Mouse (Mus musculus) right cerebral cortex, adult 18-20 months (tissue): ENCODE data around the gene Htra1.

Experiments used
- DNase-seq: peaks from one replicate; pipeline ENCODE4 v3.0.0; 2022; ENCODE audit warnings: mixed read lengths

Htra1 gene

GRCm38 (mm10) chr7:130968537-130968936 is 32.6 kb downstream of the Htra1 start:
- no peak for DNase-seq

- no peak for DNase-seq
Observed at GRCm38 (mm10) chr7:130969076-130969475, 33.2 kb downstream of the Htra1 start.

GRCm38 (mm10) chr7:130969507-130969906 is 33.6 kb downstream of the Htra1 start:
- DNase-seq = no peak

GRCm38 (mm10) chr7:130972767-130973166 is 36.9 kb downstream of the Htra1 start:
- DNase-seq = no peak

GRCm38 (mm10) chr7:130976305-130976935 is 40.5 kb downstream of the Htra1 start:
- no peak for DNase-seq

- peak; percentile 68 for DNase-seq
Observed at GRCm38 (mm10) chr7:130977794-130978521, 42.0 kb downstream of the Htra1 start.

- no peak for DNase-seq
Observed at GRCm38 (mm10) chr7:130978545-130978944, 42.6 kb downstream of the Htra1 start.

- DNase-seq = no peak
Observed at GRCm38 (mm10) chr7:130980130-130980529, 44.2 kb downstream of the Htra1 start.

GRCm38 (mm10) chr7:130982371-130982770 is 46.5 kb downstream of the Htra1 start:
- DNase-seq = no peak

- DNase-seq = no peak
Observed at GRCm38 (mm10) chr7:130982881-130983280, 47.0 kb downstream of the Htra1 start.

- DNase-seq = no peak
Observed at GRCm38 (mm10) chr7:130984294-130984693, 48.4 kb downstream of the Htra1 start.

- DNase-seq = no peak
Observed at GRCm38 (mm10) chr7:130985193-130985592, 49.3 kb downstream of the Htra1 start.

GRCm38 (mm10) chr7:130985716-130986115 is 49.8 kb downstream of the Htra1 start:
- no peak for DNase-seq

- DNase-seq = no peak
Observed at GRCm38 (mm10) chr7:130988146-130988545, 52.2 kb downstream of the Htra1 start.

- no peak for DNase-seq
Observed at GRCm38 (mm10) chr7:130989371-130989770, 53.5 kb downstream of the Htra1 start.

GRCm38 (mm10) chr7:130991174-130991789 is 55.4 kb downstream of the Htra1 start:
- DNase-seq = no peak

GRCm38 (mm10) chr7:130993907-130994306 is 58.0 kb downstream of the Htra1 start:
- no peak for DNase-seq

GRCm38 (mm10) chr7:131001976-131002726 is 66.2 kb downstream of the Htra1 start:
- no peak for DNase-seq

- DNase-seq = no peak
Observed at GRCm38 (mm10) chr7:131004071-131004470, 68.2 kb downstream of the Htra1 start.

- no peak for DNase-seq
Observed at GRCm38 (mm10) chr7:131007221-131007620, 71.3 kb downstream of the Htra1 start.

GRCm38 (mm10) chr7:131009178-131009577 is 73.3 kb downstream of the Htra1 start:
- no peak for DNase-seq

- DNase-seq = no peak
Observed at GRCm38 (mm10) chr7:131011901-131012300, 76.0 kb downstream of the Htra1 start.

GRCm38 (mm10) chr7:131019181-131019580 is 83.3 kb downstream of the Htra1 start:
- DNase-seq = no peak
